Mouse (Mus musculus) retina, embryonic 14.5 days (tissue): ENCODE data around the gene BC051142.
A peak's percentile ranks its signal among the peaks of the same experiment; 100 is the strongest.

Source experiments
- DNase-seq: peaks from one replicate; pipeline ENCODE4 v3.0.0-alpha.2; 2015; ENCODE audit warnings: low spot score

The BC051142 gene

GRCm38 (mm10) chr17:34398711-34399393 is at the start of gene BC051142:
Gene BC051142 (plus strand): TSS chr17:34398820.
- DNase-seq = peak; percentile 87

- peak; percentile 91 for DNase-seq
Measured at GRCm38 (mm10) chr17:34349429-34349828, 49.2 kb upstream of the BC051142 start.

- DNase-seq = no peak
Measured at GRCm38 (mm10) chr17:34354539-34354938, 44.1 kb upstream of the BC051142 start, which contains the start of gene Btnl2. Gene Btnl2 (plus strand): TSS chr17:34354822.

GRCm38 (mm10) chr17:34354940-34355339 is 43.7 kb upstream of the BC051142 start:
- DNase-seq = no peak

GRCm38 (mm10) chr17:34362954-34363546 is 35.6 kb upstream of the BC051142 start:
- DNase-seq = no peak

GRCm38 (mm10) chr17:34363676-34364310 is 34.8 kb upstream of the BC051142 start:
- DNase-seq = no peak

GRCm38 (mm10) chr17:34365031-34365430 is 33.6 kb upstream of the BC051142 start:
- DNase-seq = no peak

GRCm38 (mm10) chr17:34370563-34370962 is 28.1 kb upstream of the BC051142 start:
- no peak for DNase-seq

- no peak for DNase-seq
Measured at GRCm38 (mm10) chr17:34373055-34373709, 25.4 kb upstream of the BC051142 start.

- no peak for DNase-seq
Measured at GRCm38 (mm10) chr17:34376847-34377246, 21.8 kb upstream of the BC051142 start, which contains the start of gene Btnl1. Gene Btnl1 (plus strand): TSS chr17:34377132.

- DNase-seq = no peak
Measured at GRCm38 (mm10) chr17:34377450-34378209, 21.0 kb upstream of the BC051142 start.

- DNase-seq = no peak
Measured at GRCm38 (mm10) chr17:34378716-34379115, 19.9 kb upstream of the BC051142 start.

- no peak for DNase-seq
Measured at GRCm38 (mm10) chr17:34379451-34379850, 19.2 kb upstream of the BC051142 start.

- DNase-seq = no peak
Measured at GRCm38 (mm10) chr17:34381876-34382275, 16.7 kb upstream of the BC051142 start.

GRCm38 (mm10) chr17:34383212-34383611 is 15.4 kb upstream of the BC051142 start:
- DNase-seq = no peak

- DNase-seq = no peak
Measured at GRCm38 (mm10) chr17:34384699-34385098, 13.9 kb upstream of the BC051142 start.

- DNase-seq = no peak
Measured at GRCm38 (mm10) chr17:34386656-34387055, 12.0 kb upstream of the BC051142 start.

GRCm38 (mm10) chr17:34388513-34388912 is 10.1 kb upstream of the BC051142 start:
- peak; percentile 43 for DNase-seq

- DNase-seq = no peak
Measured at GRCm38 (mm10) chr17:34391507-34391906, 7.1 kb upstream of the BC051142 start.

- DNase-seq = peak; percentile 50
Measured at GRCm38 (mm10) chr17:34392321-34392720, 6.3 kb upstream of the BC051142 start.

- no peak for DNase-seq
Measured at GRCm38 (mm10) chr17:34397357-34397756, 1.3 kb upstream of the BC051142 start.
